Mouse (Mus musculus) liver, embryonic 16.5 days (tissue): ENCODE results near the gene Zdhhc14. TPM values are rescaled to one million over a fixed set of nuclear protein-coding genes. Genes with fewer than 3 reads are reported as not detected.

ENCODE experiments used
- ATAC-seq: fragments of 200-750 bp; cut with Nextera tagmentation; 2 replicates; pipeline ENCODE4 v1.8.0; 2017; ENCODE audit warnings: low read depth, mild to moderate bottlenecking, moderate number of reproducible peaks, moderate library complexity
- H3K27ac ChIP-seq: fragments of 300-500 bp; sonication (generic); 2 replicates; pipeline ENCODE4 v1.5.1; 2014; ENCODE audit warnings: mild to moderate bottlenecking, low read length
- H3K27me3 ChIP-seq: fragments of 300-500 bp; sonication (generic); 2 replicates; pipeline ENCODE4 v1.6.1; 2014; ENCODE audit warnings: low read depth, low read length, mixed read lengths; ENCODE audit not compliant: control insufficient read depth, insufficient read depth
- H3K36me3 ChIP-seq: fragments of 300-500 bp; sonication (generic); 2 replicates; pipeline ENCODE4 v1.6.1; 2014; ENCODE audit warnings: mild to moderate bottlenecking; ENCODE audit not compliant: control insufficient read depth, insufficient read depth
- H3K4me1 ChIP-seq: fragments of 300-500 bp; sonication (generic); 2 replicates; pipeline ENCODE4 v1.6.1; 2014; ENCODE audit warnings: low read depth, low read length, mixed read lengths; ENCODE audit not compliant: control insufficient read depth
- H3K4me2 ChIP-seq: fragments of 300-500 bp; sonication (generic); 2 replicates; pipeline ENCODE4 v1.6.1; 2014; ENCODE audit warnings: low read depth, low read length, mixed read lengths
- H3K4me3 ChIP-seq: fragments of 300-500 bp; sonication (generic); 2 replicates; pipeline ENCODE4 v1.5.1; 2014; ENCODE audit warnings: low read depth, mild to moderate bottlenecking, low read length
- H3K9ac ChIP-seq: fragments of 300-500 bp; sonication (generic); 2 replicates; pipeline ENCODE4 v1.6.1; 2014; ENCODE audit warnings: low read depth, low read length
- H3K9me3 ChIP-seq: fragments of 300-500 bp; sonication (generic); replicated peaks from 2 replicates; pipeline ENCODE4 v1.6.1; 2016; ENCODE audit warnings: low read length; ENCODE audit not compliant: control insufficient read depth
- WGBS: fragments of 180-500 bp; shearing (Covaris S2); extraction: QIAGEN DNeasy Blood & Tissue Kit; methylation state at CpG from one replicate; pipeline ENCODE4 v1.1.7; 2014; ENCODE audit not compliant: insufficient replicate concordance; 5-methylcytosine and 5-hydroxymethylcytosine counted together
- polyA plus RNA-seq: library from polyadenylated mRNA; unstranded; fragments of >200 nt; fragmentation: Nextera tagmentation; extraction: Ambion mirVana; gene quantifications from 2 replicates; pipeline ENCODE4 v1.2.1, GENCODE M21; 2015

Zdhhc14 gene
- polyA plus RNA-seq, 1 experiment from 2014 or later, result 3.0 TPM

- Histone ChIP-seq H3K36me3 (no peaks in the 10 kb centered on the region), H3K4me1 (peaks cover 20% of the 10 kb centered on the region)
Observed at GRCm38 (mm10) chr17:5794276-5794675, 301.9 kb downstream of the Zdhhc14 start.

DNA sequence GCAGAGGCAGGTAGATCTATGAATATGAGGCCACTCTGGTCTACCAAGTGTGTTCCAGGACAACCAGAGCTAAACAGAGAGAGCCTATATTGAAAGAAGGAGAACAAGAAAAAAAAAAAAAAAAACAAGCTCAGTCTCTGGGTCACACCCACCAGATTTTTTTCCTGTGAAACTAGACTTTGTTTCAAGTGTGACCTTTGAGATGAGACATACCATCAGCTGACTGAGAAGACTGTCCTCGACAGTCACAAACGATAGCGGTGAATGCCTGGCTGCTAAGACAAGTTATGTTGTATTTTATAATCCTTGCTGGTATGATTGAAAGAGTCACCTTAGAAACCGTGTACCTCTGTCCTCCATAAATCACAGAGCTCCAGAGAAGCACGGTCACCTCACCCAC lies 303.0 kb downstream of the Zdhhc14 start:
- Histone ChIP-seq H3K4me3 (no peak overlapping the region), H3K9me3 (no peaks in the 10 kb centered on the region), H3K4me2 (no peak overlapping the region), H3K9ac (no peak overlapping the region), H3K27me3 (no peaks in the 10 kb centered on the region), H3K27ac (no peak overlapping the region), H3K4me1 (peaks cover 20% of the 10 kb centered on the region), H3K36me3 (no peaks in the 10 kb centered on the region)
- WGBS, result 59% methylated on average over 5 of the region's 5 CpGs
- no peak for ATAC-seq

More at GRCm38 (mm10) chr17:5794276-5794675, 301.9 kb downstream of the Zdhhc14 start:
- 36% methylated on average over 5 of the region's 5 CpGs for WGBS
- ATAC-seq, result no peak
- Histone ChIP-seq H3K9ac (no peak overlapping the region), H3K27ac (no peak overlapping the region), H3K4me3 (no peak overlapping the region), H3K9me3 (no peaks in the 10 kb centered on the region), H3K27me3 (no peaks in the 10 kb centered on the region), H3K4me2 (no peak overlapping the region)

GRCm38 (mm10) chr17:5795878-5796277 lies 303.5 kb downstream of the Zdhhc14 start:
- no peak overlapping the region for H3K4me3 ChIP-seq
- under 1% methylated on average over 5 of the region's 5 CpGs for WGBS
- no peaks in the 10 kb centered on the region for H3K9me3 ChIP-seq
- no peak overlapping the region for H3K4me2 ChIP-seq
- no peaks in the 10 kb centered on the region for H3K36me3 ChIP-seq
- H3K27me3 ChIP-seq, result no peaks in the 10 kb centered on the region
- no peak overlapping the region for H3K9ac ChIP-seq
- H3K27ac ChIP-seq, result no peak overlapping the region
- ATAC-seq, result peak; percentile 42; the same call in 1 of the 2 replicates
- H3K4me1 ChIP-seq, result peaks cover 21% of the 10 kb centered on the region

GRCm38 (mm10) chr17:5797124-5797760 lies 304.9 kb downstream of the Zdhhc14 start:
- no peaks in the 10 kb centered on the region for H3K36me3 ChIP-seq
- no peak overlapping the region for H3K4me2 ChIP-seq
- peaks cover 33% of the 10 kb centered on the region for H3K4me1 ChIP-seq
- no peak for ATAC-seq
- WGBS, result 61% methylated on average over 5 of the region's 5 CpGs
- no peak overlapping the region for H3K27ac ChIP-seq
- no peak overlapping the region for H3K4me3 ChIP-seq
- H3K9me3 ChIP-seq, result no peaks in the 10 kb centered on the region
- no peak overlapping the region for H3K9ac ChIP-seq
- H3K27me3 ChIP-seq, result no peaks in the 10 kb centered on the region

GRCm38 (mm10) chr17:5798221-5798801 lies 306.0 kb downstream of the Zdhhc14 start:
- peak; percentile 81 for ATAC-seq
- peak overlapping the region; percentile 25 for H3K4me3 ChIP-seq
- no peaks in the 10 kb centered on the region for H3K36me3 ChIP-seq
- H3K9ac ChIP-seq, result no peak overlapping the region
- H3K9me3 ChIP-seq, result no peaks in the 10 kb centered on the region
- H3K4me1 ChIP-seq, result peaks cover 36% of the 10 kb centered on the region
- peak overlapping the region; percentile 34; the same call in 1 of the 2 replicates for H3K27ac ChIP-seq
- H3K27me3 ChIP-seq, result no peaks in the 10 kb centered on the region
- 11% methylated on average over 13 of the region's 13 CpGs for WGBS
- H3K4me2 ChIP-seq, result peak overlapping the region; percentile 50

GRCm38 (mm10) chr17:5798900-5799299 lies 306.5 kb downstream of the Zdhhc14 start:
- H3K27me3 ChIP-seq, result no peaks in the 10 kb centered on the region
- no peaks in the 10 kb centered on the region for H3K36me3 ChIP-seq
- WGBS, result 46% methylated on average over 5 of the region's 5 CpGs
- peak overlapping the region; percentile 25 for H3K4me3 ChIP-seq
- no peak for ATAC-seq
- H3K9ac ChIP-seq, result no peak overlapping the region
- H3K9me3 ChIP-seq, result no peaks in the 10 kb centered on the region
- H3K4me1 ChIP-seq, result peaks cover 34% of the 10 kb centered on the region
- peak overlapping the region; percentile 26; the same call in 1 of the 2 replicates for H3K27ac ChIP-seq
- peak overlapping the region; percentile 50 for H3K4me2 ChIP-seq

DNA sequence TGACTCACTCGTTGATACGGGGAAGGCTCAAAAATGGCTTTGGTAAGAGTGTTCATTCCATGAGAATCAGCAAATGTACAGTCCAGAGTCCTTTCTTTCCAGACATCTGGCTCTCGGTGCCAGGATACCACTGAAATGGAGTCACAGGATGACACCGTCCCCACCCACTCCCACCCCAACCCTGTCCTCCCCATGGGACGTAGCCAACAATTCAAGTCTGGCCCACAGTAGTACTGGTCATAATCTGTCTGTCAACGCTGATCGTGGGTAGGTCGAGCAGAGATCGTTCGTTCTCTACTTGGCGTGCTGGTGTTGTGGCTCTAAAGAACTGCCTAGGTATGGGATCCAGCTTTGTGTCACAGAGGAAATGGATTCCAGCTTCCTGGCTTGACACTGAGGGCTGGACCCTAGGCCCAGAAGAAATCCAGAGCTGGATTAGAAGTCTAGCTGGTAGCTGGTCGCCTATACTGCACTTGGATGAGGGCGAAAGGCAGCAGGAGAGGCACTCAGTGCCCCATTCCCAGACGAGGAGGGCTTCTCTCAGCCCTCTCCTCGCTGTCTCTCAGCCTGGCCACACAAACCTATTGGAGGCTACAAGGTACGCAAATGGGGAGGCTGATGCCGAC lies 307.2 kb downstream of the Zdhhc14 start:
- no peak for ATAC-seq
- no peak overlapping the region for H3K9ac ChIP-seq
- no peak overlapping the region for H3K27ac ChIP-seq
- H3K9me3 ChIP-seq, result no peaks in the 10 kb centered on the region
- no peaks in the 10 kb centered on the region for H3K27me3 ChIP-seq
- no peak overlapping the region for H3K4me2 ChIP-seq
- H3K4me1 ChIP-seq, result peaks cover 34% of the 10 kb centered on the region
- no peak overlapping the region for H3K4me3 ChIP-seq
- 65% methylated on average over 17 of the region's 17 CpGs for WGBS
- H3K36me3 ChIP-seq, result no peaks in the 10 kb centered on the region

DNA sequence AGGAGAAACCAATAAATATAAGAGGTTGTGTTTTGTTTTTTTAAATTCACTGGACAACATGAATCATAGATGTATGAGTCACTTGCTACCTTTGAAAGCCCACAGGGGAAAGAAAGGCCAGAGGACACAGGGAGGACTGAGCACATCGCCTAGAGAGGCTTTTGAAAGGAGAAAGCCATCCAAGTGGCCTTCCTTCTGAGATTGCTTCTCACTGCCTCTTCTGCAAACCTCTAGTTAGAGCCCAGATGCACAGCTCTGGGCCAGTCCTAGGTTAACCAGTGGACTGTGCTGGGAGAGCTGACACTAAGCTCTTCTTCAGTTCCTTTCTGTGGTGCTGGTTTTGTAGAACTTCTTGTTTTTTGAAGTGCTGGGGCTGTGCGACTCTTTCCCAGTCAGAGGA lies 307.9 kb downstream of the Zdhhc14 start:
- H3K36me3 ChIP-seq, result no peaks in the 10 kb centered on the region
- ATAC-seq, result no peak
- peaks cover 34% of the 10 kb centered on the region for H3K4me1 ChIP-seq
- H3K4me2 ChIP-seq, result no peak overlapping the region
- no peaks in the 10 kb centered on the region for H3K27me3 ChIP-seq
- no peak overlapping the region for H3K4me3 ChIP-seq
- H3K9ac ChIP-seq, result no peak overlapping the region
- no peaks in the 10 kb centered on the region for H3K9me3 ChIP-seq
- no peak overlapping the region for H3K27ac ChIP-seq
- WGBS, result 60% methylated on average over 2 of the region's 2 CpGs
